Mouse (Mus musculus) layer of hippocampus, postnatal 36 days (tissue): ENCODE data around the gene Slc23a3. TPM values are rescaled to one million over a fixed set of nuclear protein-coding genes. Genes with fewer than 3 reads are reported as not detected.

Experiments used
- DNase-seq, 2 experiments: peaks; one replicate each; pipeline ENCODE4 v3.0.0; 2022
- total RNA-seq, 2 experiments: library from RNA; stranded (reverse); gene quantifications; 2 replicates each; pipeline ENCODE4 v1.2.3; 2021

Gene Slc23a3
- under 1 TPM; 0.23 to 0.27 TPM for total RNA-seq

DNA sequence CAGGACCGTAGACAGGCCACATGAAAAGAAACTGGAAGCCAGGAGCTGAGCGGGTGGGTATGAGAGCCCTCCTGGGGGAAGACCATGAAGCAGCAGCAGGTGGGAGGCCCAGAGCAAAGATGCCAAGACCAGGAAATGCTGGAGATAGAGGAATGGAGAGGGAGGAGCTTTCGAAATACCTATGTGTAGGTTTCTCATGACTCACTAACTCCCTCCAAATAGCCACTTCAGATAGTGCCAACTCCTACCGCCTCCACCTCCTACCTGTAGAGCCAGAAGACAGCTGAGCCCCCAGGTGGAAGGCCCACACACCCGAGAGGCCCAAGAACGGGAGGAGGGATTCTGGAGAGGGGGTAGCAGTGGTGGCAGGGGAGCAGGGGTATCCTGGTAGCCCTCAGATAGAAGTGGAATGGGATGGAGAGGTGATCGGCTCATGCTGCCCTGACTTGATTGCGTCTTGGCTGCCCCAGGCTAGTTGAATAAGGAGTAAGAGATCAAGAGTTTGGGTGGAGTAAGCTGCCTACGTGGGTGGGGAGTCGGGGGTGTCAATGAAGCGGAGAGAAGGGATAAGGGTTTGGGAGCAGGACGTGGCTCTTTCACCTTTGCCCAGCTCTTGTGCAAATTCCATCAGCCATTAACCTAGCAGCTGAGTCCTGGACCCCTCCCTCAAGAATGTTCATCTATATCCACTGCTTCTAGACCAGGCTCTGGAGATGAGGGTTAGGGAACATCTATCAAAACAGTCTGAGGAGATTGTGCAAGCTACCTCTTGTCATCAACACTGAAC is at the start of gene Slc23a3:
Gene Slc23a3, minus strand, starts transcription at position 470 of the 787 bp plus-strand sequence.
- DNase-seq, result no peak

DNA sequence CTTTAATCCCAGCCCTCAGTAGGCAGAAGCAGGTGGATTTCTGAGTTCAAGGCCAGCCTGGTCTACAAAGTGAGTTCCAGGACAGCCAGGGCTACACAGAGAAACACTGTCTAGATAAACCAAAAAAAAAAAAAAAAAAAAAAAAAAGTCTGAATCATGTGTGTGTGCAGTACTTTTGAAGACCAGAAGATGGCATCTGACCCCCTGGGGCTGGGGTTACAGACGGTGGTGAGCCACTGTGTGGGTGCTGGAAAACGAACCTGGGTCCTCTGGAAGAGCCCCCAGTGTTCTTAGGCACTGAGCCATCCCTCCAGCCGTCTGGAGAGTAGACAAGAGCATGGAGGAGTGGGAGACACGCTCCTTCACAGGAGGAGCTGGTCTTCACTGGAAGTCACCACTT is 48.5 kb upstream of the Slc23a3 start:
- DNase-seq, result no peak

DNA sequence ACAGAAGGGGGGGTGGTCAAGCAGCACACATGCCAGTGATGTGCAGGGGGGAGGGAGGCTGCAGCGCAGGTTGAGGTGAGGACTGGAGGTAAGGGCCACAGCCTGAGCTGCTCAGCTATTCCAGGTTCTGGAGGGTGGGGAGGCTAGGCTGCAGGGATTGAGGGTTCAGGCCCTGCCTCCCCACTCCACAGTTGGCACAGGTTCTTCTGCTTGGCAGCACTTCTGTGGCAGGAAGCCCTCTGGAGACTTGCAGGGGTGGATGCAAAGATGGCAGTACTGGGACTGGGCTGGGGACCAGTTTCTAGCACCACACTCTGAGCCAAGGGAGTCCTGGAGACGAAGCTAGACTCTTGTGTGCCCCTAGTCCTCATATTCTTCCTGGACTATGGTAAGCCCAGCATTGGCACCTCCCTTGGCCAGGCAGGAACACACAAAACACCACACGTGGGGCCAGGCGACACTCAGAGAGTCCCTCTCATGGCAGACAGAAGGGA is 47.7 kb upstream of the Slc23a3 start:
- DNase-seq, result no peak

DNA sequence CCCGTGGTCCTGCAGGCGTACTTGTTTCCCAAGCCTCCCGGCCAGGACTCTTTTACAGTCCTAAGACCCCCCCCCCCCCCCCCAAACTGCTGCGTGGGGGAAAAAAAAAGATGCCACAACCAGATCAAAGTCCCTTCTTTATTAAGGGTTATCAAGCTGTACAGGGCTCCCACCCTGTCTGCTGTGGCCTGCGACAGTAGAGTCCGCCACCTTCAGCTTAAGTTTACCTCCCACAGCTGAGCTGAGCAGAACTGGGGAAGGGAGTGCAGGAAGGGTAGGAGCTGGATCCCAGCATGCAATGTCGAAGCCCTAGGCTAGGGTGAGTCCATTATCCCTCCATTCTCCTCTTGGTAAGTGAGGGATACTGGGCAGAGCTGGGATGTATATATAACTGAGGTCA is 47.1 kb upstream of the Slc23a3 start:
- no peak for DNase-seq

DNA sequence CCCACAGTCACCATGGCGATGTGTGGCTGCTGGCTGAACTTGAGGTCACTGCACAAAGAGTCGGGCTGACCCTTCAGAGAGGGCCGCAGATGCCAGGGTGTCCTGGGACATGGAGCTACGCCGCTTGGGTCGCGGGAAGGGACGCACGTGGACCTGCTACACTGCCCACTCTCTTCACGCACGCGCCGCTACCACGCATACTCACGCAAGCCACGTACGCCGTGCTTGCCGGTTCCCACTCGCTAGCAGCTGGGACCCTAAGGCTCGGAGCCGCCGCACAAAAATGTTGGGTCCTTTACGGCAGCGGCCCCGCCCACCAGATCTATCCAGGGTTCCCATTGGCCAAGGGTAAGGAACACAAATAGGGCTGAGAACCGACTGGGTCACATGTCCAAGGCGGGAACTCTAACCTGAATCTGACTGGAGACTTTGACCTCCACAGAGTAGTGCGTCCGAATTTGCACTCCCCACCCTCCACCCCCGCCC is 46.5 kb upstream of the Slc23a3 start, which contains the start of gene Abcb6:
Gene Abcb6, minus strand, starts transcription at position 288 of the 486 bp plus-strand sequence.
- peak; percentile 87 to 90 for DNase-seq

DNA sequence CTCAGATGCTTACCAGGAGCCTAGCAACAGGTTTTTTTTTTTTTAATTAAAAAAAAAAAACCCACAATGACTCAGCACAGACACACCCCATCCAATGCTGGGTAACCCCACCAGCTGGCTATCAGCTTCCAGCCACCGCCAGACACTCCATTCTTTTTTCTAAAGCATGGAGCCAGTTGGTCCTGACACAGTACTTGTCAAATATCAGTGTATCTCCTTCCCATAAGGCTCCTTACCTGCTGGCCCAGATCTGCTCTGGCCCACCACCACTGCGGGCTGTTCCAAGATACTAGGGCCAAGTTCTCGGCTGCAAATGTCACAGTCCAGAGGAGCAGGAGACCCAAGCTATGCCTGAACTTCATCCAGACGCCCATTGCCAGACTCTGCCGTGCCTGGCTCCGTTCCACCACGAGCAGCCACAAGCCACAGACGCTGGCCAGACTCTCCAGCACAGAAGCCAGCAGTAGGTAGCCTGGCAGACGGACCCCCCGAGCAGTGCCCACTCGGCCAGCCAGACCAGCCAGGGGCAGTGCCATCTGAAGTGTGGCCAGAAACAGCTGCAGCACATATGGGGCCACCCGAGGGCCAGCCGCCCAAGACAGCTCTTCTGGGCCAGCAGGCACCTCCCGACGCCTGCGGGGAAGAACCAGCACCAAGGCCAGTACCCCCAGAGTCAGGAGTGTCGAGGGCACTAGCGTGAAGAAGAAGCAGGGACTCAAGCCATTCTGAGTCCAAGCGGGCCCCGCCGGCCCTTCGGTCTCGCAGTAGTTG is 45.8 kb upstream of the Slc23a3 start:
- DNase-seq, result peak; percentile 40 to 53

DNA sequence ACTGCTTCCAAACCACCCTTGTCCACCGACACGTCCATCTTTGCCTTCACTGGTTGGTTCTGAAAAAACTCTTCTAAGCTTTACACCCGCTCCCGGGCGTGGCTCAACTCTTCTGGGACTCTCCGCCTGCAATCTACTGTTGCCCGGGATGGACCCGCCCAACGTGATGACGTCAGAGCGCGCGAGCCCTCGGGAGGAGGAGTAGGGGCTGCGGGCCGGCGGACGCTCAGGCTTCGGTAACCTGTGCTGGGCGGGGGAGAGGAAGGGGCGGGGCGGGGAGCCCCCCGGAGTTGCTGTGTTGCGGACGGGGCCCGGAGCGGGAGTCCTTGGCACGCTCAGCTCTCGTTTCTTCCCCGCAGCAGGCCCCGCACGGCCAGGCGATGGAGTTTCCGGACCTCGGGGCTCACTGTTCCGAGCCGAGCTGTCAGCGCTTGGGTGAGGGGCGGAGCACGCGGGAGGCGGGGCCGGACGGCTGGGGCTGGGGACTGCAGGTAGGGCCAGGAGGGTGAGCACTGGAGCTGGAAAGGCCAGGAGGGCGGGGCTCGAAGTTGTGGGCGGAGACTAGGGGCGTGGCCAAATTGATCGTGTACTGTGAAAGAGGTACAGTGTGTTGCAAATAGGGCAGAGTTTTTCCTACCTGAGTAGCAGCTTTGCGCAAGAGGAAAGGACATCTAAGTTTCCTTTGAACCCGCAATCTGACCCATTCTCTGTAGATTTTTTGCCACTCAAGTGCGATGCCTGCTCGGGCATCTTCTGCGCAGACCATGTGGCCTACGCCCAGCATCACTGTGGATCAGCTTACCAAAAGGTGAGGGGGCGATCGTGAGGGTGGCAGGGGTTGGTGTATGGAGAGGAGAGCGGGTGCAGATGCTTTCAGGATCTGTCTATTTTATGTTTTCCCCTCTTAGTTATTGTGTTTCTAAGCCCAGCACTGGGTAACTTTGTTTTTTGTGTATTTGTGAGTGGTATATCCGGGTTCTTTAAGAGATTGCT is 35.1 kb upstream of the Slc23a3 start, which contains the start of gene Zfand2b:
Gene Zfand2b, plus strand, starts transcription at position 175 of the 993 bp plus-strand sequence.
- peak; percentile 92 to 93 for DNase-seq

DNA sequence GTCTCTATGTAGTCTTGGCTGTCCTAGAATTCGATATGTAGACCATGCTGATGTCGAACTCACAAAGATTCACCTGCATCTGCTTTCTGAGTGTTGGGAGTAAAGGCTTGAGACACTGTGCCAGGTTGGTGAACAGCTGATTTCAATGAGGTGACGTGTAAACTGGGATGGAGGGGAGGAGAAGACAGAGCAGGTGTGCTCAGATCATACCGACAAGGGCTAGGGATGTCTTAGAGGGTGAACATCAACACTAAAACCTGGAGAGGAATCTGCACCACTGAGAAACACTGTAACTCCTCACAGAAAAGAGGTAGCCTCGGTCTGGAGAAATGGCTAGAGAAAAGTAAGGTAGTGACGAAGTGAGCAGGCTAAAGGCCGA is 34.4 kb upstream of the Slc23a3 start:
- DNase-seq, result no peak

DNA sequence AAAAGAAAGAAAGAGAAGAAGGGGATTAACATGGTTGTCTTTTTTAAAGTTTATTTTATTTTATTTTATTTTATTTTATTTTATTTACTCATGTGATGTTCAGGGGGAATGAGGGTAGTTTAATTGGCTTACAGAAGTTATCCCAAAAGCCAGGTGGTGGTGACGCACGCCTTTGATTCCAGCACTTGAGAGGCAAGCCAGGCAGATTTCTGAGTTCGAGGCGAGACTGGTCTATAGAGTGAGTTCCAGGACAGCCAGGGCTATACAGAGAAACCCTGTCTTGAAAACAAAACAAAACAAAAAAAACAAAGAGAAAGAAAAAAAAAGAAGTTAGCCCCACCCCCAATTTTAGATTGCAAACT is 26.5 kb upstream of the Slc23a3 start:
- no peak for DNase-seq

DNA sequence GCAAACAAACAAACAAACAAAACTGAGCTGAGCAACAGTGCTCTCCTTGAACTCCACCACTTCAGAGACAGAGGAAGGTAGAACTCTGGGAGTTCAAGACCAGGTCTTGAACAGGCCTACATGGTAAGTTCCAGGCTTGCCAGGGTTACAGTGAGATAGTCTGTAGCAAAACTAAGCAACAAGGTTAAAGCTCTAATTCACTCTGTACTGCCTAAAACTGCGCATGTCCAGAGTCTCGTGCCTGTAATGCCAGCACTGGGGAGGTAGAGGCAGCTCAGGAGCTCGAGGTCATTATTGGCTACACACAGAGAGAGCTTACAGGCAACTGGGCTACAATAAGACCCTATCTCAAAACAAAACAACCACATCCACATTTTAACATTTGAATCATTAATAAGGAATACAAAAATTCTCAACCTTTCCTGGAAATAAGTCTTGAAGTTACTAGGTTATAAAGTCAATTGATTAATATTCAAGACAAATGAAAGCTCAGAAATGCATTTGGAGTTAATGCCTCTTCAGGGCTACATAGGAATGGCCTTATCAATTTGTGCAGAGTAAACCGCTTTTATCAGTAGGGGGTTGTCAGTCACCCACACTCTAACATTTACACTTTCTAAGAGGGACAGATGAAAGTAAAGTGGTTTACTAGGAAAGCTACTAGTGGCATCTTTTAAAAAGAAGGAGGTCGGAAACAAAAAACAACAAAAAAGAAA is 26.0 kb upstream of the Slc23a3 start:
- no peak for DNase-seq

DNA sequence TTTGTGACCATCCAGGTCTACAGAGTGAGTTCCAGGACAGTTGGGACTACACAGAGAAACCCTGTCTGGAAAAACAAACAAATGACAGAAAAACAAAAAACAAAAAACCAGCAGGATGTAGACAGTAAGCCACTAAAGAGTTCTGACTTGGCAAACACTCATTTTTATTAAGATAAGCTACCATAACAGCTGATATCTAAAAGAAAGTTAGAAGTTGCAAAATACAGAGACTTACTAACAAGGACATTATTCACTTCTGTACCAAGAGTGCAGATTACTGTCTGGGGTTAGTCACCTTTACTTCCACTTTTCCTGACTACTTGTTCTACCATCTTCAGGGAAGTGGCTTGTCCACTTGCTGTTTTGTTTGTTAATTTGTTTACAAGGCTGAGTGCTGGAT is 25.3 kb upstream of the Slc23a3 start:
- DNase-seq, result no peak

DNA sequence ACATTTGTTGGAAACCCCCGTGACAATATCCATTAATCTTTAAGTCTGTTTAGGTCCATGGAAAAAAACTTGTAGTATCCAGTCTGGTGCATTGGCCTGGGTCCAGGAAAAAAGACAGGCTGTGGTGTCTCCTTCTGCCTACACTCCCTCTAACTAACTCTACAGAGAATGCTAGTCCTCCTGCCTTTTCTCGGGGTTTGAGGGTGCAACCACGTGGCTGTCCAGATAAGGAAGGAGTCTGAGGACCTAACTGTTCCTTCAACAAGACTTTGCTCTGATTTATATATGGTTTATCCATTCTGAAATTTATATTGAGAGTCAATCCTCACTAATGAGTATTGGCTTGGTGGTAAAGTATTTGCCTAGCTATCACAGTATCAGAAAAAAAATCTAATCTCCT is 22.1 kb upstream of the Slc23a3 start:
- DNase-seq, result no peak

DNA sequence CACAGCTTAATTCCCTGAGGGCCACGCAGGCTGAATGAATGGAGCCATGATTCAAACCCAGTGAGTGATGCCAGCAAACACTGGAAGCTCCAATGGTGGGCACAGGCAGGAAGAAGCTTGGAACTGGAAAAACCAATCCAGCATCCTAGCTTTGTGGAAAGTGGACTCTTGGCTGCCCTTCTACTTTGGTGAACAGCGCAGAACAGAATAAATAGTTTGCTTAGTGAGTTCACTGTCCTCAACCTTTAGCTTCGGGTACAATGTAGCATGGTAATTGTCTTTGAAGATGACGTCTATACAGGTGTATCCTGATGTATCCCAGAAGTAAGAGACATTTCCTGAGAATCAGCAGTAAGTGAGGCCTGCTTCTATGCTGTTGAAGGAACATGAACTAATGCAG is 15.0 kb upstream of the Slc23a3 start:
- DNase-seq, result no peak

DNA sequence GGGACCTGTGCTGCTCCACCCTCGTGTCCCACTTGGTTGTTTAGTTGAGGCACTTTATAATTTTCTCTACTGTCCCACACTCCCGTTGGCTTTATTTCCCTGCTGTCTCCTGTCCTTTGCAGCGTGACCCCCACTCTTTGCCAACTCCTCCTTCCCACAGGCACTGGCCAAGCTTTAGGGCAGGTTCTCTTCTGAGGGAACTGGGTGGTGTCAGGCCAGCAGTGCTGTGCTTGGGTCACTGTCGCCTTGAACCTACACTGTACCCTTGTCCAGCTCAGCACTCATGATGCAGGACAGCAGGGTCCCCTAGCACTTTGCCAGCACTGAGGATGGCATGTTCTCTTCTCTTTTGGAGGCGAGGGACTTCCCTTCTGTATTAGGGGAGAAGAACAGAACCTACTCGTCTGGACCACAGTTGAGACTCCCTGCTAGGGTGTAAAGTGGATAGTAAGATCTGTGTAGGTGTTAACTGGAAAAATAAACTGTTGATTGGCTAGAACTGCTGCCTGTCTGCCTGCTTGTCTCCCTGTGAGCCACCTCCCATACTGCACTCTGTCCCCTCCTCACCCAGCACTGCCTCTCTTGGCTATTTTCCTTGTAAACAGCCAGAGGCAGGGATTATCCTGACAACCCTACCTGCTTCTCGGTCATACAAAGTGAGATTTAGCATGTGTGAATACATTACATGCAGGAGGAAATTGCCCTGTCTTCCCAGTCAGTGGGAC is 13.9 kb upstream of the Slc23a3 start:
- DNase-seq, result no peak

DNA sequence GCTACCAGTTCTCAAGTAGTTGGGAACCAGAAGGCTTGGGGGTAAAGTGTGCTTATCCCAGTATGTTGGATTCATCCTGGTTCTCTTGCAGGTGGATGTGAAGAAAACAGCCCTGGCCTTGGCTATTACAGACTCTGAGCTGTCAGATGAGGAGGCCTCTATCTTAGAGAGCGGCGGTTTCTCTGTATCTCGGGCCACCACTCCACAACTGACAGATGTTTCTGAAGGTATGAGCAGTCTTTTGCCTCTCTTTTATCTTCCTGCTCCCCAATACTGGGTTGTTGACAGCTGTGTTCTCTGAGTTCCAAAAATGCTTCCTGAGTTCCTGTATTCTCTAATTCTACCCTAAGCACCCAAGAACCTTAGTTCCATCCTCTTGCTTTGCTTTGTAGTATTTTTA is 11.9 kb upstream of the Slc23a3 start:
- no peak for DNase-seq

DNA sequence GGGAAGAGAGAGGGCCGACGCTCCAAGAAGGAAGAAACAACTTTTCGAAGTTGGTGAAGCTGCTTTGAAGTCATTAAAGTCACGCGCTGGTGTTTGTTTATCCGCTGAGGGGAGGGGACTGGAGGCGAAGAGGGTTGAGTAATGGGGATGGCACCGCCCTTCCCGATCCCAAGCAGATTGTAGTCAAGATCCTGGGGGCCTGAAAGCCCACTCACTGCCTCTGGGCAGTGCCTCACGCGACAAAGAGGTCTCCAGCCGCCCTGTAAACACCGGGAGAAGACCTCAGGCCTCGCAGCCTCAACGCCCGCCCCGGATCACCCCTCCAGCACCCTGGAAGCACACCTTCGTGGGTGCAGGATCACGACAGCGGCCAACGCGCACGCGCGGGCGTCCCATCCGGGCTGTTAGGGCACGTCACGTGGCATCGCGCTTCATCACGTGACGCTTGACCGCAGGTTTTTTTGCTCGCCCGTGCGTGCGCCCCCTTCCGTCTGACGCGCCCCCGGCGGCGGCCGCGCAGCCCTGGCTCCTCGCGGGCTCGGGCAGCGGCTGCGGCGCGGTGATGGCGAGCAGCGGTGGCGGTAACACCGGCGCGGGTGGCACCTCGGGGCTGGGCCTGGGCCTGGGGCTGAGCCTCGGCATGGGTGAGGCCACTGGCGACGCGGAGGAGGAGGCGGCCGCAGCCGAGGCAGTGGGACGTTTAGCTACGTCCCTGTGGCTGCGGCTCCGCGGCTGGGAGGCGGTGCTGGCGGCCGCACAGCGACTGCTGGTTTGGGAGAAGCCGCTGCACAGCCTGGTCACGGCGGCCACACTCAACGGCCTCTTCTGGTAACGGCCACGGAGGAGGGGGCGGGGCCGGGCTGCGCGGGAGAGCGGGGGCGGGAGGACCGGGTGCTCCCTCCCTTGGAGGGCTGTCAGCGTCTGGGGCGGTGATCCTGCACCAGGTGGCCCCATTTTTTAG is 8.9 kb upstream of the Slc23a3 start, which contains the start of the genes Cnppd1 and Retreg2:
Gene Cnppd1, minus strand, starts transcription at position 411 of the 961 bp plus-strand sequence.
Gene Retreg2, plus strand, starts transcription at position 478 of the 961 bp plus-strand sequence.
- DNase-seq, result peak; percentile 96 to 97

DNA sequence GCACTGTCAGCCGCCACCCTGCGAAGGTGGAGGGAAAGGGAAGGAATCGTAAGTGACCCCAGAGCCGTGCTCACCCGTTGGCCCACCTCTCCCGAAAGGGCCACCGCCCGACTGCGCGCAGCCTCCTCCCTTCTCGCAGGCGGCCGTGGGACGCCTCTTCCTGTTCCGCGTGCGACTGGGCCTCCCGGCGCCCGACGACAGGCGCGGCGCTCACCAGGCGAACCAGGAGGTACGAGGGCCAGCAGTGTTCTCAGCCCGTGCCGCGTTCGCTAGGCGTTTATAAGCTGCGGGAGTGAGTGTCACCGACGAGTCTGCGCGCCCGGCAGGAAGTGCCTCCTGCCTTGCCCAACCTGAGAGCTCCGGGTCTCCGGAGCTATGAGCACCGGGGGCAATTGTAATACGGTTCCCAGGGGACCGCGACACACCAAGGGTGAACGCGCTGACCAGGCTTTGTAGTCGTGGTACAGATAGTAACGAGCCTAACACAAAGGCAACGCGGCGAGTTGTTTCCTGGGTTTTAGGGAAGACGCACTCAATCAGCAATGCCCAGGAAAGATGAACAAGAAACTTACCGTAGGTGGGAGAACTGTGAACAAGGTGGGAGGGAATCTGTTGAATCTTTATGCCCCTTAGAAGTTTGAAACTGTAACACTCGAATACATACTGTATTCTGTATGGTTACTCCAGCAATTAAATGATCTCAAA is 7.9 kb upstream of the Slc23a3 start:
- peak; percentile 49 to 65 for DNase-seq

DNA sequence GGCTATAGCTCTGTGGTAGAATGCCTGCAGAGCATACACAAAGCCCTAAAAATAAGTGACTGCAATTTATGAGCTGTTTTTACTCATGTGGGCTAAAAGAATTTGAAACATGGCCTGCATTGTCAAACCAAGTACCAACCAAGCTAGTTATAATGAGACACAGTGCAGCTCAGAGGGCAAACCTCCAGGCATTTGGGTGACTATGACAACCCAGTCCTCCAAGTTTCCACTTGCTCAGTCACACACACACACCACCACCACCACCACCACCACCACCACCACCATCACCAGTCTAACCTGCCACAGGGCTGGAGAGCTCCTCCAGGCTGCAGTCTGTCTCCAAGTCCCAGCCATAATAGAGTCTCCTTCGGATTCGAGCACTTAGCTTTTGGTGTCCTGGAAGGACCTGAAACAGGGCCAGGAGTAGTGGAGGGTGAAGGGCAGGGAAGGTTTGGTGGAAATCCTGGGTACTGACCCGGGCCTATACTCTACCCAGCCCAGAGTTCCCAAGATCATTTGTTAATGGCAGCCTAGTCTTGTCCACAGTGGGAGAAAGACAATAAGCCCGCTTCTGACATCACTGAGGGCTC is 7.0 kb upstream of the Slc23a3 start:
- DNase-seq, result no peak
